11 mouse cellular contexts compared by ENCODE assay signal in the genomic region with DNA sequence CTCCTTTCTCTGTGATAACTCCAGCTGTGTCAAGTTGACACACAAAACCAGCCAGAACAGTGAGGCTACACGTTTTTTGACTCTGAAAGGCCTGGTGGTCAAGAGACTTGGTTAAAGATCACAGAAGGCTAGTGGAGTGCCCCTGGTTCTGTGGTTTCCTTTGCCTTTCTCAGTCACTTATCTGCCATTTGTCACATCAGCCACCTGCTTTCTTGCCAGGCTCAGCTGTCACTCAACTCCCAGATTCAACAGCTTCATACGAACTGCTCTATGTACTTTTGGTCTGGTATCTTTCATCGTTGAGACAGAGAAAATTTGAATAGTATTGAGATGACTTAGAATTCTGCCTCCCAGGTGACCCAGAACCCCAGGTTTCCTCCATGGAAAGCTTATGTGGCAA. TPM values are rescaled to one million over a fixed set of nuclear protein-coding genes. Genes with fewer than 3 reads are reported as not detected.
DNase-seq lines count a peak whose midpoint lies in the region; ATAC-seq and TF ChIP-seq lines count a peak whose summit lies in the region.
"Had no signal": no experiment of that assay in that cellular context is flagged by ENCODE, and none has a peak within 500 bp of the region (broad histone marks: within the 10 kb centered on the region; RNA-seq: fewer than 3 reads in every experiment).

No protein-coding gene starts in this region.

- H3K27ac ChIP-seq in kidney, embryonic 15.5 days, result peak overlapping the region; percentile 69; the same call in 1 of the 2 replicates
- H3K27ac ChIP-seq in bone marrow, adult 2 months (ENCODE audit: control insufficient read depth, insufficient read depth, low read depth, low read length, poor library complexity), result peak overlapping the region; percentile 27; the same call in 1 of the 2 replicates
- peak overlapping the region; percentile 75 for H3K27ac ChIP-seq in forebrain, postnatal 0 days (ENCODE audit: low read depth, low read length)
- peak overlapping the region; percentile 90 for H3K27ac ChIP-seq in midbrain, embryonic 15.5 days
- H3K27ac ChIP-seq: macrophage had no signal

- no peaks in the 10 kb centered on the region for H3K9me3 ChIP-seq in kidney, embryonic 15.5 days (replicated peaks)
- H3K9me3 ChIP-seq in forebrain, postnatal 0 days (ENCODE audit: low read length), result no peaks in the 10 kb centered on the region
- no peaks in the 10 kb centered on the region for H3K9me3 ChIP-seq in midbrain, embryonic 15.5 days

- TF ChIP-seq CTCF in bone marrow, adult 2 months (IDR thresholded peaks at IDR 0.05; ENCODE audit: control insufficient read depth, insufficient read depth, low read length), result no peak
- no peak for TF ChIP-seq CTCF in forebrain, postnatal 0 days (IDR thresholded peaks at IDR 0.05; ENCODE audit: low read depth)

- WGBS in kidney, embryonic 15.5 days, result 45% methylated on average over 3 of the region's 3 CpGs
- WGBS in bone marrow, adult 2 months, result 7% methylated on average over 3 of the region's 3 CpGs
- WGBS in forebrain, postnatal 0 days, result 43% methylated on average over 3 of the region's 3 CpGs
- WGBS in midbrain, embryonic 15.5 days, result 45% methylated on average over 3 of the region's 3 CpGs

- no peaks in the 10 kb centered on the region for H3K36me3 ChIP-seq in kidney, embryonic 15.5 days
- H3K36me3 ChIP-seq in forebrain, postnatal 0 days (ENCODE audit: insufficient read depth), result no peaks in the 10 kb centered on the region
- H3K36me3 ChIP-seq in midbrain, embryonic 15.5 days (replicated peaks), result no peaks in the 10 kb centered on the region

- peak overlapping the region; percentile 12; the same call in 1 of the 2 replicates for H3K4me2 ChIP-seq in kidney, embryonic 15.5 days
- H3K4me2 ChIP-seq in forebrain, postnatal 0 days (ENCODE audit: low read depth), result no peak overlapping the region
- H3K4me2 ChIP-seq in midbrain, embryonic 15.5 days, result no peak overlapping the region

- TF ChIP-seq POLR2A in bone marrow, adult 2 months (IDR thresholded peaks at IDR 0.05; ENCODE audit: borderline replicate concordance, control insufficient read depth, low read depth, low read length), result no peak

- H3K4me3 ChIP-seq in kidney, embryonic 15.5 days (replicated peaks), result no peak overlapping the region
- H3K4me3 ChIP-seq in bone marrow, adult 2 months (replicated peaks; ENCODE audit: control insufficient read depth, low read depth, low read length), result no peak overlapping the region
- no peak overlapping the region for H3K4me3 ChIP-seq in forebrain, postnatal 0 days (ENCODE audit: low read depth, low read length)
- H3K4me3 ChIP-seq in midbrain, embryonic 15.5 days, result no peak overlapping the region

- H3K9ac ChIP-seq in kidney, embryonic 15.5 days, result no peak overlapping the region
- no peak overlapping the region for H3K9ac ChIP-seq in forebrain, postnatal 0 days
- no peak overlapping the region for H3K9ac ChIP-seq in midbrain, embryonic 15.5 days

- no peaks in the 10 kb centered on the region for H3K27me3 ChIP-seq in kidney, embryonic 15.5 days
- H3K27me3 ChIP-seq in forebrain, postnatal 0 days (ENCODE audit: insufficient read depth, low read length), result no peaks in the 10 kb centered on the region
- H3K27me3 ChIP-seq in midbrain, embryonic 15.5 days (replicated peaks), result no peaks in the 10 kb centered on the region

- no peak for DNase-seq in kidney, postnatal 36 days
- DNase-seq in forebrain, postnatal 0 days, result peak; percentile 20
- no peak for DNase-seq in spleen, postnatal 10 days (ENCODE audit: low spot score in 2 of 2)
- DNase-seq in layer of hippocampus, postnatal 10 days (ENCODE audit: low spot score in 2 of 2), result no peak
- DNase-seq: thymus, adult 2 months had no signal

- H3K4me1 ChIP-seq in kidney, embryonic 15.5 days, result peaks cover 41% of the 10 kb centered on the region
- peaks cover 4% of the 10 kb centered on the region for H3K4me1 ChIP-seq in bone marrow, adult 2 months (ENCODE audit: control insufficient read depth, insufficient read depth, low read length)
- peaks cover 7% of the 10 kb centered on the region; the same call in 1 of the 2 replicates for H3K4me1 ChIP-seq in forebrain, postnatal 0 days (ENCODE audit: insufficient read depth)
- peaks cover 26% of the 10 kb centered on the region for H3K4me1 ChIP-seq in midbrain, embryonic 15.5 days

- no peak for ATAC-seq in kidney, embryonic 15.5 days (replicated peaks; ENCODE audit: low FRiP score)
- ATAC-seq in forebrain, postnatal 0 days, result no peak
- ATAC-seq in midbrain, embryonic 15.5 days (replicated peaks), result no peak
- no peak for ATAC-seq in monocyte, adult 5-6 weeks (replicated peaks; ENCODE audit: insufficient number of reproducible peaks, low FRiP score, low TSS enrichment, poor library complexity, severe bottlenecking)
- ATAC-seq: inflammation-experienced regulatory T-cells, adult 6 months had no signal

RNA-seq across cellular contexts. Expression of a gene that starts 21.9 kb away (rescaled TPM):
- 3.7 and 3.9 TPM in 2 replicates for polyA plus RNA-seq in kidney, embryonic 15.5 days (2015; fragmentation: Nextera tagmentation; extraction: Ambion mirVana)
- 1.2 TPM in 1 of 2 replicates, not detected in the other for polyA plus RNA-seq in bone marrow, adult 2 months (2011; ENCODE audit: insufficient read depth, insufficient read length, low replicate concordance, missing spikeins)
- 0.10 and 0.31 TPM in 2 replicates for total RNA-seq in forebrain, postnatal 0 days (2014; rRNA removed)
- polyA plus RNA-seq in forebrain, postnatal 0 days (2015; fragmentation: Nextera tagmentation; extraction: Ambion mirVana), result 0.16 and 0.20 TPM in 2 replicates
- 0.32 and 0.56 TPM in 2 replicates for polyA plus RNA-seq in midbrain, embryonic 15.5 days (2015; fragmentation: Nextera tagmentation; extraction: Ambion mirVana)
- total RNA-seq in layer of hippocampus, postnatal 10 days (2021), result under 1 TPM; 0.29 to 0.80 TPM
- 0.29 TPM in 1 of 3 replicates, not detected in the others for total RNA-seq in monocyte, adult 5-6 weeks (2017)
- polyA plus RNA-seq: macrophage had no signal

RNA-seq across cellular contexts. Expression of a gene that starts 52.3 kb away (rescaled TPM):
- polyA plus RNA-seq in kidney, embryonic 15.5 days (2015; fragmentation: Nextera tagmentation; extraction: Ambion mirVana), result 24.9 and 27.3 TPM in 2 replicates
- 5.2 TPM in 1 of 2 replicates, not detected in the other for polyA plus RNA-seq in bone marrow, adult 2 months (2011; ENCODE audit: insufficient read depth, insufficient read length, low replicate concordance, missing spikeins)
- 73.2 TPM in 2 replicates for total RNA-seq in forebrain, postnatal 0 days (2014; rRNA removed)
- polyA plus RNA-seq in forebrain, postnatal 0 days (2015; fragmentation: Nextera tagmentation; extraction: Ambion mirVana), result 80.0 and 91.4 TPM in 2 replicates
- polyA plus RNA-seq in midbrain, embryonic 15.5 days (2015; fragmentation: Nextera tagmentation; extraction: Ambion mirVana), result 65.1 and 69.5 TPM in 2 replicates
- total RNA-seq in layer of hippocampus, postnatal 10 days (2021), result 100 to 1,000 TPM; 105 to 110 TPM
- 2.0 to 5.4 TPM (median 4.1 TPM) in 3 replicates for total RNA-seq in monocyte, adult 5-6 weeks (2017)

Comparison
In these comparisons a context has a peak if more than half of its experiments do, and no peak if none do; other contexts are left out.
1. H3K27ac ChIP-seq: peak in every context shown above with its lines; median percentile 90 in midbrain, embryonic 15.5 days; 75 in forebrain, postnatal 0 days; 69 in kidney, embryonic 15.5 days; 27 in bone marrow, adult 2 months.